Mouse (Mus musculus): ENCODE results near the gene Zfp652. TPM values are rescaled to one million over a fixed set of nuclear protein-coding genes. Genes with fewer than 3 reads are reported as not detected.

Gene Zfp652
- polyA plus RNA-seq, 1 experiment from 2014 or later, result 13.7 TPM

- H3K27ac ChIP-seq (ENCODE audit: low read depth, low read length), result no peak overlapping the region
- WGBS, result 93% methylated on average over 8 of the region's 8 CpGs
These were observed 80.6 kb downstream of the Zfp652 start for GRCm38 (mm10) chr11:95792950-95793509.

GRCm38 (mm10) chr11:95794201-95794600 is 81.7 kb downstream of the Zfp652 start:
- Histone ChIP-seq H3K9me3 (ENCODE audit: control insufficient read depth, low read length) (no peaks in the 10 kb centered on the region), H3K4me2 (replicated peaks; ENCODE audit: low read depth, low read length) (no peak overlapping the region), H3K27ac (ENCODE audit: low read depth, low read length) (no peak overlapping the region), H3K4me1 (replicated peaks; ENCODE audit: control insufficient read depth, insufficient read depth, low read length) (0 out of 2 replicates have a peak, but pooled peaks cover 4% of the 10 kb centered on the region), H3K4me3 (ENCODE audit: low read depth, low read length) (no peak overlapping the region), H3K36me3 (ENCODE audit: control insufficient read depth, insufficient read depth, low read length) (no peaks in the 10 kb centered on the region), H3K27me3 (ENCODE audit: control insufficient read depth, insufficient read depth, low read length) (peaks cover 6% of the 10 kb centered on the region; the same call in 1 of the 2 replicates), H3K9ac (ENCODE audit: low read depth, low read length) (no peak overlapping the region)
- DNase-seq (ENCODE audit: low spot score) (no peak), ATAC-seq (ENCODE audit: low FRiP score) (no peak)
- WGBS, result 73% methylated on average over 5 of the region's 5 CpGs

More at GRCm38 (mm10) chr11:95792950-95793509, 80.6 kb downstream of the Zfp652 start:
- Histone ChIP-seq H3K27me3 (ENCODE audit: control insufficient read depth, insufficient read depth, low read length) (peaks cover 4% of the 10 kb centered on the region; the same call in 1 of the 2 replicates), H3K9ac (ENCODE audit: low read depth, low read length) (no peak overlapping the region), H3K4me2 (replicated peaks; ENCODE audit: low read depth, low read length) (no peak overlapping the region), H3K4me3 (ENCODE audit: low read depth, low read length) (no peak overlapping the region), H3K36me3 (ENCODE audit: control insufficient read depth, insufficient read depth, low read length) (no peaks in the 10 kb centered on the region), H3K4me1 (replicated peaks; ENCODE audit: control insufficient read depth, insufficient read depth, low read length) (0 out of 2 replicates have a peak, but pooled peaks cover 4% of the 10 kb centered on the region), H3K9me3 (ENCODE audit: control insufficient read depth, low read length) (no peaks in the 10 kb centered on the region)
- no peak for ATAC-seq (ENCODE audit: low FRiP score)
- no peak for DNase-seq (ENCODE audit: low spot score)

GRCm38 (mm10) chr11:95795582-95795981 is 83.1 kb downstream of the Zfp652 start:
- no peak for ATAC-seq (ENCODE audit: low FRiP score)
- Histone ChIP-seq H3K4me1 (replicated peaks; ENCODE audit: control insufficient read depth, insufficient read depth, low read length) (0 out of 2 replicates have a peak, but pooled peaks cover 4% of the 10 kb centered on the region), H3K4me3 (ENCODE audit: low read depth, low read length) (no peak overlapping the region), H3K9me3 (ENCODE audit: control insufficient read depth, low read length) (no peaks in the 10 kb centered on the region), H3K27me3 (ENCODE audit: control insufficient read depth, insufficient read depth, low read length) (peaks cover 6% of the 10 kb centered on the region; the same call in 1 of the 2 replicates), H3K4me2 (replicated peaks; ENCODE audit: low read depth, low read length) (no peak overlapping the region), H3K27ac (ENCODE audit: low read depth, low read length) (no peak overlapping the region), H3K9ac (ENCODE audit: low read depth, low read length) (no peak overlapping the region), H3K36me3 (ENCODE audit: control insufficient read depth, insufficient read depth, low read length) (no peaks in the 10 kb centered on the region)
- WGBS, result 68% methylated on average over 5 of the region's 5 CpGs
- DNase-seq (ENCODE audit: low spot score), result no peak

GRCm38 (mm10) chr11:95805010-95805409 is 92.5 kb downstream of the Zfp652 start:
- DNase-seq (ENCODE audit: low spot score) (no peak), ATAC-seq (ENCODE audit: low FRiP score) (no peak)
- Histone ChIP-seq H3K9ac (ENCODE audit: low read depth, low read length) (no peak overlapping the region), H3K27ac (ENCODE audit: low read depth, low read length) (no peak overlapping the region), H3K4me1 (replicated peaks; ENCODE audit: control insufficient read depth, insufficient read depth, low read length) (no peaks in the 10 kb centered on the region; the same call in 1 of the 2 replicates), H3K27me3 (ENCODE audit: control insufficient read depth, insufficient read depth, low read length) (no peaks in the 10 kb centered on the region), H3K36me3 (ENCODE audit: control insufficient read depth, insufficient read depth, low read length) (no peaks in the 10 kb centered on the region), H3K4me3 (ENCODE audit: low read depth, low read length) (no peak overlapping the region), H3K4me2 (replicated peaks; ENCODE audit: low read depth, low read length) (no peak overlapping the region), H3K9me3 (ENCODE audit: control insufficient read depth, low read length) (no peaks in the 10 kb centered on the region)
- WGBS, result 67% methylated on average over 5 of the region's 5 CpGs

GRCm38 (mm10) chr11:95805527-95805926 is 93.1 kb downstream of the Zfp652 start:
- H3K4me2 ChIP-seq (replicated peaks; ENCODE audit: low read depth, low read length), result no peak overlapping the region
- H3K4me1 ChIP-seq (replicated peaks; ENCODE audit: control insufficient read depth, insufficient read depth, low read length), result no peaks in the 10 kb centered on the region; the same call in none of the 2 replicates
- 54% methylated on average over 3 of the region's 3 CpGs for WGBS
- H3K9me3 ChIP-seq (ENCODE audit: control insufficient read depth, low read length), result no peaks in the 10 kb centered on the region
- no peak overlapping the region for H3K27ac ChIP-seq (ENCODE audit: low read depth, low read length)
- ATAC-seq (ENCODE audit: low FRiP score) (no peak), DNase-seq (ENCODE audit: low spot score) (no peak)
- no peaks in the 10 kb centered on the region for H3K27me3 ChIP-seq (ENCODE audit: control insufficient read depth, insufficient read depth, low read length)
- no peak overlapping the region for H3K4me3 ChIP-seq (ENCODE audit: low read depth, low read length)
- no peaks in the 10 kb centered on the region for H3K36me3 ChIP-seq (ENCODE audit: control insufficient read depth, insufficient read depth, low read length)
- no peak overlapping the region for H3K9ac ChIP-seq (ENCODE audit: low read depth, low read length)

- no peak overlapping the region for H3K9ac ChIP-seq (ENCODE audit: low read depth, low read length)
- H3K36me3 ChIP-seq (ENCODE audit: control insufficient read depth, insufficient read depth, low read length), result no peaks in the 10 kb centered on the region
- no peak overlapping the region for H3K4me3 ChIP-seq (ENCODE audit: low read depth, low read length)
- H3K27ac ChIP-seq (ENCODE audit: low read depth, low read length), result no peak overlapping the region
- no peak overlapping the region for H3K4me2 ChIP-seq (replicated peaks; ENCODE audit: low read depth, low read length)
- DNase-seq (ENCODE audit: low spot score), result no peak
- ATAC-seq (ENCODE audit: low FRiP score), result no peak
- no peaks in the 10 kb centered on the region; the same call in none of the 2 replicates for H3K4me1 ChIP-seq (replicated peaks; ENCODE audit: control insufficient read depth, insufficient read depth, low read length)
- no peaks in the 10 kb centered on the region for H3K9me3 ChIP-seq (ENCODE audit: control insufficient read depth, low read length)
- H3K27me3 ChIP-seq (ENCODE audit: control insufficient read depth, insufficient read depth, low read length), result no peaks in the 10 kb centered on the region
- WGBS, result 99% methylated on average over 5 of the region's 5 CpGs
These were observed 95.4 kb downstream of the Zfp652 start for GRCm38 (mm10) chr11:95807884-95808283.

- DNase-seq (ENCODE audit: low spot score), result no peak
- 79% methylated on average over 5 of the region's 5 CpGs for WGBS
- Histone ChIP-seq H3K9ac (ENCODE audit: low read depth, low read length) (no peak overlapping the region), H3K4me3 (ENCODE audit: low read depth, low read length) (no peak overlapping the region), H3K4me2 (replicated peaks; ENCODE audit: low read depth, low read length) (no peak overlapping the region), H3K9me3 (ENCODE audit: control insufficient read depth, low read length) (no peaks in the 10 kb centered on the region), H3K27me3 (ENCODE audit: control insufficient read depth, insufficient read depth, low read length) (no peaks in the 10 kb centered on the region), H3K4me1 (replicated peaks; ENCODE audit: control insufficient read depth, insufficient read depth, low read length) (no peaks in the 10 kb centered on the region; the same call in none of the 2 replicates), H3K36me3 (ENCODE audit: control insufficient read depth, insufficient read depth, low read length) (no peaks in the 10 kb centered on the region), H3K27ac (ENCODE audit: low read depth, low read length) (peak overlapping the region; percentile 11; the same call in 1 of the 2 replicates)
- ATAC-seq (ENCODE audit: low FRiP score), result no peak
These were observed 96.1 kb downstream of the Zfp652 start for GRCm38 (mm10) chr11:95808448-95809011.

- H3K4me1 ChIP-seq (replicated peaks; ENCODE audit: control insufficient read depth, insufficient read depth, low read length), result no peaks in the 10 kb centered on the region; the same call in none of the 2 replicates
- H3K4me2 ChIP-seq (replicated peaks; ENCODE audit: low read depth, low read length), result no peak overlapping the region
- 0 out of 2 replicates have a peak overlapping the region, but pooled peaks have one; percentile 27 for H3K27ac ChIP-seq (ENCODE audit: low read depth, low read length)
- no peak overlapping the region for H3K9ac ChIP-seq (ENCODE audit: low read depth, low read length)
- 15% methylated on average over 5 of the region's 5 CpGs for WGBS
- ATAC-seq (ENCODE audit: low FRiP score) (0 out of 2 replicates have a peak, but pooled peaks have one; percentile 19), DNase-seq (ENCODE audit: low spot score) (peak; percentile 40)
- no peaks in the 10 kb centered on the region for H3K9me3 ChIP-seq (ENCODE audit: control insufficient read depth, low read length)
- no peaks in the 10 kb centered on the region for H3K36me3 ChIP-seq (ENCODE audit: control insufficient read depth, insufficient read depth, low read length)
- H3K27me3 ChIP-seq (ENCODE audit: control insufficient read depth, insufficient read depth, low read length), result no peaks in the 10 kb centered on the region
- no peak overlapping the region for H3K4me3 ChIP-seq (ENCODE audit: low read depth, low read length)
These were observed 97.1 kb downstream of the Zfp652 start for GRCm38 (mm10) chr11:95809603-95810002.

GRCm38 (mm10) chr11:95810828-95811227 is 98.4 kb downstream of the Zfp652 start:
- Histone ChIP-seq H3K27ac (ENCODE audit: low read depth, low read length) (no peak overlapping the region), H3K4me2 (replicated peaks; ENCODE audit: low read depth, low read length) (no peak overlapping the region), H3K36me3 (ENCODE audit: control insufficient read depth, insufficient read depth, low read length) (no peaks in the 10 kb centered on the region), H3K9ac (ENCODE audit: low read depth, low read length) (no peak overlapping the region), H3K4me1 (replicated peaks; ENCODE audit: control insufficient read depth, insufficient read depth, low read length) (no peaks in the 10 kb centered on the region; the same call in none of the 2 replicates), H3K27me3 (ENCODE audit: control insufficient read depth, insufficient read depth, low read length) (no peaks in the 10 kb centered on the region), H3K4me3 (ENCODE audit: low read depth, low read length) (no peak overlapping the region), H3K9me3 (ENCODE audit: control insufficient read depth, low read length) (no peaks in the 10 kb centered on the region)
- ATAC-seq (ENCODE audit: low FRiP score), result no peak
- 54% methylated on average over 7 of the region's 7 CpGs for WGBS
- no peak for DNase-seq (ENCODE audit: low spot score)

All from hindbrain, embryonic 11.5 days (tissue).